Mouse (Mus musculus): ENCODE results near the gene Polr3e.

GRCm38 (mm10) chr7:120941214-120941613 lies 23.7 kb downstream of the Polr3e start:
- TF ChIP-seq POLR2A (IDR thresholded peaks at IDR 0.05; ENCODE audit: borderline replicate concordance, extremely low read depth, insufficient read depth, insufficient read length, poor library complexity, severe bottlenecking), result no peak
- no peak for TF ChIP-seq CTCF (IDR thresholded peaks at IDR 0.05; ENCODE audit: borderline replicate concordance, extremely low read depth, insufficient read depth, insufficient read length)

Measured in brain, embryonic 14.5 days (tissue).